Mouse (Mus musculus): ENCODE data around the gene Srgap1. TPM values are rescaled to one million over a fixed set of nuclear protein-coding genes. Genes with fewer than 3 reads are reported as not detected.

The Srgap1 gene
- total RNA-seq, 2 experiments from 2014 or later, result 1.6 TPM

- DNase-seq, result no peak
Observed at GRCm38 (mm10) chr10:122017063-122017462, 30.1 kb downstream of the Srgap1 start.

DNA sequence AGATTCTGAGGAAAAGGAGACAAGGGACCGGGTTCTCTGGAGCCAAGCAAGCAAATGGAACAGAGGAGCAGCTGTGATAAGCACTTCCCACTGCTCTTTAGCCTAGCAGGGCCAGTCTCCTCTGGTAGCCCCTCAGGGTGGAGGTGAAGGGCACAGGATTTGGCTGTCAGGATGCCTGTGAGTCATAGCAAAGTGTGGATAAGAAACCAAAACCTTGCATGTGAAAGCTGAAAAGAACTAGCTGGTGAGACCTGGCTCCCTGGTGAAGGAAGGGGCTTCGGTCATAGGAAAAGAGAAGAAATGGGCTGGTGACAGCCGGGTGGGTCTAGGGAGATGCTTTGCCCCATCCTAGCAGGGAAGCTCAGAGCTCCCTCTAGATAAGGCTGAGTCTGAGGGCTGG, 30.5 kb downstream of the Srgap1 start:
- DNase-seq, result no peak

GRCm38 (mm10) chr10:122012321-122012720, 34.8 kb downstream of the Srgap1 start:
- no peak for DNase-seq

GRCm38 (mm10) chr10:122008731-122009391, 38.3 kb downstream of the Srgap1 start:
- DNase-seq, result peak; percentile 38 to 44

GRCm38 (mm10) chr10:122008370-122008730, 38.8 kb downstream of the Srgap1 start:
- DNase-seq, result no peak

- no peak for DNase-seq
Observed at GRCm38 (mm10) chr10:122006606-122007005, 40.5 kb downstream of the Srgap1 start.

GRCm38 (mm10) chr10:122006151-122006550, 41.0 kb downstream of the Srgap1 start:
- DNase-seq, result no peak

GRCm38 (mm10) chr10:122005560-122005959, 41.6 kb downstream of the Srgap1 start:
- DNase-seq, result no peak

GRCm38 (mm10) chr10:122002930-122003329, 44.2 kb downstream of the Srgap1 start:
- DNase-seq, result no peak

DNA sequence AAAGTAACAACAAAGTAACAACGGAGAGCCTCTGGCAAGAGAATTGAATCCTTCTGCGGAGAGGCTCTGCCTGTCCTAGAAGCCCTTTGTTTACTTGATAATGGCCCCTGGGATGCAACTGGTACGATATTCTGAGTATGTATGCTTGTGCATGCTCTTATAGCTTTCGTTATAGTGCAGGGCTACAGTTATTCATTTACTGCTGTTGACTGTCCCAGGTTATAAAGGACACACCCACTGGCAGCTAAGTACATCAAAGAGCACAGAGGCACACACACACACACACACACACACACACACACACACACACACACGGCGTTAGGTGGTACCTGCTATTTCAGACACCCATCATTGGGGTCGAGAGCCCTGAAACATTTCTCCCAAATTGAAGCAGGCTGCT, 48.3 kb downstream of the Srgap1 start:
- DNase-seq, result no peak

- no peak for DNase-seq
Observed at GRCm38 (mm10) chr10:121996500-121996899, 50.6 kb downstream of the Srgap1 start.

GRCm38 (mm10) chr10:121995448-121995847, 51.7 kb downstream of the Srgap1 start:
- no peak for DNase-seq

GRCm38 (mm10) chr10:121994660-121995059, 52.5 kb downstream of the Srgap1 start:
- no peak for DNase-seq

GRCm38 (mm10) chr10:121992609-121993008, 54.5 kb downstream of the Srgap1 start:
- DNase-seq, result no peak

- DNase-seq, result no peak
Observed at GRCm38 (mm10) chr10:121986997-121987396, 60.1 kb downstream of the Srgap1 start.

DNA sequence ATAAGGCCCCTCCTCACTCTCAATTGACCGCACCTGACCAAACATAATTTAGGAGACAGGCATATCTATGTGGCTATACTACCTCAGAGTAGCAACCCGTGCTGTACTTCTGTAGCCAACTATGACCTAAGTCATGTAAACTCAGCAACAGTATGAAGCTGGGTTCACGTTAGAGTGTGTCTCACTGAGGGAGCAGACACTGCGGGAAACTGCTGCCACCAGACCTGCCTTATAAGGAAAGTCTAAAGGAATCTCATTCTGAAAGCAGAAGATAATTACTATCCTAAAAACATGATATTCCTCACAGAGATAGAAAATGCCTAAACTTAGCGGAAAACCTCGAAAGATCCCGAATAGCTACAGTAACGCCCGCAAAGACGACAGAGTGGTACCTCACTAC, 62.2 kb downstream of the Srgap1 start:
- no peak for DNase-seq

DNA sequence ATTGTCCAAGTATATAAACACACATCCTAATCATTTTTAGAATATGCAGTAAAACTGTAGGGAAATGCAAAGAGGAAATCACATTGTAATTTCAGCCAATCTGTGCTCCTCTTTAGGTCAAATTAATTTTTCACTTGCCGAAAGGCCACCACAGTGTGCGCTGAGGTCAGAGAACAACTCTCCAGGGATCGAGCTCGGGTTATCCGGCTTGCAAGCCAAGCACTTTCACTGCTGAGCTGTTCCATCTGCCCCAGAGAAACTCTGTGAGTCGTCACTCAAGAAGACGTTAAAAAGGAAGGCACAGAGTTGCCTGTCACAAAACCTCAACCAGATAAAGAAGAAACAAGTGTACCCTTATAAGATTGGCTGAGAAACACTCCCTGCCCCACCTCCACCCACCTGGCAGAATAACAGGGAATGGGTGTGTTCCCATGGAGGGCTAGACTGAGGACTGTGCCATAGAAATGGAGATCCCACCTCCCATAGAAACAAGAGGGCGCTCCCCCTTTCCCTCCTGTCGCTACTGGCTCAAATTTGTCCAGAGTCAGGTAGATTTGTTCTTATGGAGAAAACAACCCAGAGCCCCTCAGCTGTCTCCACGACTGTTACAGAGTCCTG, 63.0 kb downstream of the Srgap1 start:
- DNase-seq, result peak; percentile 63 to 64

DNA sequence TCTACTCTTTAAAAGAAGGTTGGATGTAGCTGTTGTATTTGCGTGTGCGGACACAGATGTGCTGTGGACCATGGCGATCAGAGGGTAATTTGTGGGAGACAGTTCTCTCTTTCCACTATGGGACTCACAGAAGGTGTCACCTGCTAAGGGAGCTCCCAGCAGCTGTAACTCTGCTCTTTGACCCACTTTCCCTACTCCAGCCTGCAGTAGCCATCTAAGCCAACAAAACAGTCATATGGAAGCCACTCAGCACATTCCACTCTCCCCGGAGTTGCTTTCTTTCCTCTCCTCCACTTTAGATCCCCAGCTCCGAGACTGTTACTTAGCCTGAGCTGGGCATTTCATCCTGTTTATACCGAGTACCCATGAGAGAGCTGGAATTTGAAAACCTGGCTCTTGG, 71.8 kb downstream of the Srgap1 start:
- peak in 1 of 2 experiments; percentile 16 for DNase-seq

DNA sequence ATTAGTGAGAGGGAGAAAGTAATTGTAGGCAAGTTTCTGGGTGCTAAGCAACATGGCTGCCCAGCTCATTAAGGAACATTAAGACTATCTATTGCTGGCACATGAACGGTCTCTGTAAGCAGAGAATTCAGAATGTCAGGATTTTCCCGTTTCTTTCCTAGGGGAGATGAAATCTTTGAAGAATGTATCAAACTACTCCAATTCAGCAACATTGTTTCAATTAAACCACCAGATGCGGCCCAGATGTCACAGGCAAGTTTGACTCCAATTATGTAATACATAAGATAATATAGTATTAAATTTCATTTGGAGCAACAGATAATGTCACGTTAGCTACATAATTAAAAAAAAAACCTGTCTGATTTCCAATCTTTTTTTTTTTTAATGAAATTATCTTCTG, 72.5 kb downstream of the Srgap1 start:
- no peak for DNase-seq

DNA sequence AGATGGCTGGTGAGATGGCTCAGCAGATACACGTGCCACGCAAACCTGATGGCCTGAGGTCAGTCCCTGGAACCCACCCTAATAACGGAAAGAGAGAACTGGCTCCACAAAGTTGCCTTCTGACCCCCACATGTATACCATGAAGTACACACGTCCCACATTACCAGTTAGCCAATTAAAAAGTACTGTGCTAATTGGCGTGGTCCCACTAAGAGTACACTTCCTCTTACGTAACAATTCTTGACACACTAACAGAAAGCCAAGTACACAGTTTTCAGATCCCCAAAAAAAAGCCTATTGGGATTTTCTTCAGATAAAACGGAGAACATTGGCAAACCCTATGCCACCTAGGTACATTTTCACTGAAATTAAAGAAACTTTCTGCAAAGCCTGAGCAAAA, 73.8 kb downstream of the Srgap1 start:
- no peak for DNase-seq

DNA sequence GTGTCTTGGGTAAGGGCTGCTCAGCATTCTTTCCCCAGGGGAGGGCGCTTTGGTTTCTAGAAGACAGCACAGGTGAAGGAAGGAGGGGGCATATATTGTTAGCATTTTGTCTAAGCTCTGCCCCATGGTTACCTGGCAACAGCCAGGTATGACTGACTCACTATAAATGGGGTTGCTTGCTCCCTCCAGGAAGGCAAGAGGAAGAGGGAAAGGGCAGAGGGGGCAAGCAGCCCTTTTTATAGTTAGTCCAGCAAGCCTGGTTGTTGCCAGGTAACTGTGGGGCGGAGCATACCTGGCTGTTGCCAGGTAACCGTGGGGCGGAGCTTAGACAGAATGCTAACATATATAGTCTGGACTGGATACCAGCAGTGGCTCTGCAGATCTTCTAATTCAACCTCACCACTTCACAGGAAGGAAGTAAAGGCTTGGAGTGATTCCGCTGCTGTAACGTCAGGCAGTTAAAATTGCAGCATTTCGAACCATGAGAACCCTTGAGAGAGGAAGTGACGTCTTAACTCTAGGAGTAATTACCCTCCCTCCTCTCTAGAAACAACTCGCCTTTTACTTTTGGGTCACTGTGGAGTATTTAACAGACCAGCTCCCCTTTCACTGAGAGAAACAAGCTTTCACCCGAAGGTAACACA, 74.7 kb downstream of the Srgap1 start:
- DNase-seq, result no peak

- no peak for DNase-seq
Observed at GRCm38 (mm10) chr10:121971658-121972057, 75.5 kb downstream of the Srgap1 start.

DNA sequence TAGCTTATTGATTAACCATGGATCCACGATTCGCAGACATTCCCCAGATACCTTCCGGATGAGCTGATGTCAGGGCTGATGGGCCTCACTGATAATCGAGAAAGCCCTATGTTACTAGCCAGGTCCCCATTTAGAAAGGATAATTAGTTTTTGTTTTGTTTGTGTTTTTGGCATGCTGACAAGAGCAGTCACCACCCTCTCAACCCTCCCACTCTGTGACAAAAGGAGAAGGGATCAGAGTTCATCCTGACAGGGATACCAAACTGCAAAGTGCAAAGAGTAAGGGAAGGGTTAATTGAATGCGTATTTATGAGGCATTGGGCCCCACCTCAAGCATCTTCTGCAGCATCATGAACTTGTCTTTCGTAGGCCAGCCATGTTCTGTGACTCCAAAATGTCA, 76.2 kb downstream of the Srgap1 start:
- no peak for DNase-seq

DNA sequence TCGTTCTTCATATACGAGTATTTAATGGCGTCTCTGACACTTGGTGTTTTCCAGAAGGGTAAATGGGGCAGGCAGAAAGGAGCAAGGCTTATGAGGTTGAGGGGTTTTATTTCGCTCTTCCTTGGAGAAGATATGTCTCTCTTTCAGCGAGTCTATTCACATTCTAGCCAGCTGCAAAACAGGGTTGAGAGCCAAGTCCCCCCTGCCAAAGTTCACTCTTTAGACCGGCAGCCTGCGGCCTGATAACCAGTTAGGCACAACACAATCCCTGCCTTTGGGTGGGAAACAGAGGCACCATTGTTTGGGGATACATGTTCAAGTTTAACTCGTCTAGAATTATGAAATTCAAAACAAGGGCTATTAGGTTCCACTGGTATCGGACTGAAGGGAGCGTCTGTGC, 83.0 kb downstream of the Srgap1 start:
- DNase-seq, result no peak

All from heart, adult 18-20 months (tissue).